Mouse (Mus musculus) stomach, postnatal 0 days (tissue): ENCODE results near the gene Sdad1.

Experiments used
- CTCF ChIP-seq: IDR thresholded peaks from 2 replicates; pipeline ENCODE4 v1.5.1; 2016; ENCODE audit warnings: antibody characterized with exemption, low read depth, mild to moderate bottlenecking, moderate library complexity
- EP300 ChIP-seq: optimal IDR thresholded peaks from 2 replicates; pipeline ENCODE3; 2016; ENCODE audit warnings: antibody characterized with exemption

- TF ChIP-seq CTCF: no peak
- no peak for TF ChIP-seq EP300
Observed at GRCm38 (mm10) chr5:92353517-92353916, 43.2 kb upstream of the Sdad1 start.
